Mouse (Mus musculus): ENCODE data around the gene Rassf5.

- TF ChIP-seq MAX (IDR thresholded peaks at IDR 0.05) (no peak), CTCF (IDR thresholded peaks at IDR 0.05; ENCODE audit: control insufficient read depth, insufficient read depth, insufficient read length) (no peak), FOSL1 (IDR thresholded peaks at IDR 0.05; ENCODE audit: insufficient read depth, low read length, poor library complexity, severe bottlenecking) (no peak), USF1 (IDR thresholded peaks at IDR 0.05; ENCODE audit: low read depth) (no peak), MYOD1 (IDR thresholded peaks at IDR 0.05; ENCODE audit: control insufficient read depth, insufficient read length, low read depth) (no peak), MYOG (IDR thresholded peaks at IDR 0.05; ENCODE audit: control insufficient read depth, extremely low read depth, insufficient read length) (no peak)
Observed at GRCm38 (mm10) chr1:131208800-131209199, 36.3 kb downstream of the Rassf5 start.

Data from C2C12 (cell line).